Mouse (Mus musculus): ENCODE data around the gene Art1.

DNA sequence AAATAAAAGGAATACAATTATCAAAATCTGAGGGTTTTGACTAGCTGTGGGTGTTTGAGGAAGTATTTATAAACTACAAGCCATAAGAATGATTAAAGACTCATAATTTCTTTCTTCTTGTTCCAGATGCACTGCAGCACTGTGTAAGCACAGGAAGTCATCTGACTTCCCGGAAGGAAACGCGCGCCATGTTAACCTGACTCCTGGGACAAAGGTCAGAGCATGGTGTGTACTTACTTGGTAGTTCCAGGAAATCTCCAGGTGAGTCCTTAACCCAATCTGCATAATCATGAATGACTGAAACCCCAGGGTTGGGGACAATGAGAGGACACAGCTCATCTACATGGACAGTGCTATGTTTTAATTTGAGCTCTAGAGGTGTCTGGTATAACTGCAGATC is 30.9 kb downstream of the Art1 start:
- TF ChIP-seq CTCF (IDR thresholded peaks at IDR 0.05 in 2 of 3, conservative IDR thresholded peaks at IDR 0.05 in 1 of 3; ENCODE audit: control insufficient read depth in 1 of 3, insufficient read depth in 1 of 3, low read depth in 2 of 3, low read length in 3 of 3, poor library complexity in 1 of 3, severe bottlenecking in 1 of 3) (no peak), ZC3H11A (IDR thresholded peaks at IDR 0.05; ENCODE audit: low read depth, low read length) (no peak), SMC3 (IDR thresholded peaks at IDR 0.05; ENCODE audit: low read depth, low read length) (no peak), EP300 (IDR thresholded peaks at IDR 0.05; ENCODE audit: low read depth in 1 of 2, low read length in 2 of 2) (no peak), POLR2A (IDR thresholded peaks at IDR 0.05; ENCODE audit: control insufficient read depth in 1 of 2, insufficient read depth in 1 of 2, low read depth in 1 of 2, low read length in 2 of 2, poor library complexity in 1 of 2) (no peak), RAD21 (IDR thresholded peaks at IDR 0.05; ENCODE audit: low read depth, low read length) (no peak), TAL1 (IDR thresholded peaks at IDR 0.05; ENCODE audit: low read length) (no peak), MXI1 (IDR thresholded peaks at IDR 0.05; ENCODE audit: low read depth, low read length) (no peak), KAT2A (conservative IDR thresholded peaks at IDR 0.05; ENCODE audit: low read depth, low read length) (no peak)

Data from MEL (cell line).